Comparison of ENCODE assay signal across 12 mouse cellular contexts in the genomic region with DNA sequence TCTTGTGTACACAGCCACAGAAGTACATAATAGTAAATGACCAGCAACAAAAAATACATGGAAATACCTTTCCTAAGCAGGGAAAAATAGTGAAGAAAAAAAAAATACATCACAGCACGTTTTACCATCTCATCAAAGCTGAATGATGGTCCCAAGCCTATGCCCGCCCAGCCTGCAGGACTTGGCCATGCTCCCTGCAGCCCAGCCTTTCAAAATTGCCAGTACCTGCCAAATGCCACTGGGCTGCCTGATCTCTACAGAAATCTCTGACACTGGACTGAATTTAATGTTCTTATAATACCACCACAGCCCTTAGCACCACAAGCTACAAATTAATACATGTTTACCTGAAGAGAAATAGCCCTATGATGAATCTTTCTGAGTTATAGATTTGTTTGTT.
"Had no signal": no experiment of that assay in that cellular context is flagged by ENCODE, and none has a peak within 500 bp of the region (broad histone marks: within the 10 kb centered on the region; RNA-seq: fewer than 3 reads in every experiment).

No protein-coding gene starts in this region.

- DNase-seq: gastrocnemius, postnatal 14 days; gastrocnemius, postnatal 36 days; heart, adult 18-20 months; heart, postnatal 10 days; kidney, adult 11 months; kidney, adult 2 months; kidney, adult 9 months; kidney, postnatal 14 days; kidney, postnatal 36 days; layer of hippocampus, adult 9-11 months; layer of hippocampus, postnatal 36 days; lung, adult 18-20 months had no signal
